Mouse (Mus musculus): ENCODE measurements around the gene 4930519G04Rik.
A peak's percentile ranks its signal among the peaks of the same experiment; 100 is the strongest.
"Not testable (repeated sequence)": the region's sequence is repeated elsewhere in the genome, so short reads cannot be mapped to it uniquely, and the experiment has no call there.

4930519G04Rik gene

DNA sequence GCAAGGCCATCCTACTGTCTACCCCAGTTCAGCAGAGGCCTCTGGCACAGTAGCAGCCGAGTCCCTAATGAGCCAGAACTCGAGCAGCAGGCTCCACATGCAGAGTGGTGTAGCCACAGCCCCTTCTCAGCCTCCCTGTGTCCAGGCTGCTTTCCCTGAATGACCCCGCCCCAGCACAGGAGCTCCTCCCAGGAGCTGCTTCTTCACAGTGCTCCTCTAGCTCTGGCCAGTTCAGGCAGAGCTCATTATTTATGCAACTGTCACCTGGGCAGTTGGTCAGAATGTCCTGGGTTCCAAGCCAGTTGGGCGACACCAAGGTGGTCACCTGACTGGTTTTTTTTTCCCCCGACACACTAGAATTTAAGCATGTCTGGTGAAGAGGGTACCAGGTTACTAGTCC, at the start of gene 4930519G04Rik:
Gene 4930519G04Rik, plus strand, starts transcription at position 301 of the 400 bp plus-strand sequence.
- not testable (repeated sequence) for DNase-seq

DNA sequence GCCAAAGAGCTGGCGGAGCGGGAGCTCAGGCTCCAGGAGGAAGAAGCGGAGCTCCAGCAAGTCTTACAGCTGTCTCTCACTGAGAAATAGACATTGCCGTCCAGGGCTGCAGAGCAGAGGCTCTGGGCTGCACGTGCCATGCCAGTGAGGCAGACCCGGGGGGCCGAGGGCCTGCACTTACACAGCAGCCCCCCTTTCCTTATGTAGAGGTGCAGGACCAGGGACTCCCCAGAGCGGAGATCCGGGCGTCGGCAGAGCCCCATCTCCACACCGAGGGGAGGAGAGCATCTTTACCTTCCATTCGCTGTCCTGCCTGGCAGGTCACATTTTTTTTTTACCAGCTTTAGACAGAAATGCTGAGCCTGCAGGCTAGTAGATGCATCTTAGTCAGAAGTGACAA, 49.1 kb upstream of the 4930519G04Rik start:
- DNase-seq: no peak

DNA sequence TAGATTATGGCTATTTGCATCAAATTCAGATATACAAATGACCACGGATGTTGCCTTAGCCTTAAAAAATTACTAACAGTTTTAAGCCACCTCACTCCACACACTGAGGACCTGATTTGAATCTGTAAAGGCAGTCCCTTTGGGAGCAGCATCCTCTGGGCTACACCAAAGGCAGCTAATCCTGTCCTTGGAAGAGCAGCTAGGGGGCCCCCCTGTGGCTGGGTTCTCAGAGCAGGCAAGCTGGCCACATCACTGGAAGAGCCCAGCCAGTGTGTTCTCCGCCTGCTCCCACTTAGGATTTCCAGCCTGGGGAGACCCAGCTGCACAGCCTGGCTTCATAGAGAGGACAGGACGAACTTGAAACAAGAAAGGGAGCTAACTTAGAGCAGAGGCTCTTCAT, 48.5 kb upstream of the 4930519G04Rik start:
- peak; percentile 69 for DNase-seq

DNA sequence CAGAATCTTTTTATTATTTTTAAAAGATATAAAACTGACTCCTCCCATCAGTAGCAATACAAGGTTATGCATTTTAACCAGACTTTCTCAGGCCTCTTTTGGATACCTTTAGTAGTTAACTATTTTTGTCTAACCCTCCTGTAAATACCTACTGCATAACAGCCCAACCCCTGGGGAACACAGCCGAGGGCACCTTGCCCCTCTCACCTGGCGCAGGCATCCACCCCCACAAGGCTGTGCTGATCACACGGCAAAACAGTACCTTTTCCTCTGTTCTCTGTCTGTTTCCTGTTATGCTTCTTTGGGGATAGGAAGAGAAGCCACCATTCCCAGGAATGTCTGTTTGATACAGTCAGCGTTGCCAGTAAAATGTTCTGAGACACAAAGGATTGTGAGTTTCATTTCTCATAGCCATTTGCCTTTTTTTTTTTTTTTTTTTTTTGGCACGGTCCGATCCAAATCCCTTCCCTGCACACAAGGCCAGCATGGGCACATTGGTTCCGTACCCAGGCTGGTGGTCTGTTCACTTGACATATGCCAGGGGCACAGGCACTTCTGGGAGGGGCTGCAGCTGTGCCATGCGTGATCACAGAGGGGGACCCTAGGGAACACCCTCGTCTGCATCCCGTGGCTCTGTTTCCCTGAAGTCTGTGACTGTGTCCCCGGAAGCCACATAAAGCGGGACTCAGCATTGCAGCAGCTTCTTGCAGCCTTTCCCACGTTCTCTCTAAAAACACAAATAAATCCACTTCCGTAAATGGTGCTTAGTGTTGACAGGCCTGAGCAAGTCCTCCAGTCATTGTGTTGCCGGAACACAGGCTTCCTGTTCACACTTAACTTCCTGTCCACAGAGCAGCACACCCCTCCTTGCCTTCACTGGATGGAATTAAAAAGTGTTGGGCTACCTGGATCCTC, 47.8 kb upstream of the 4930519G04Rik start:
- peak; percentile 37 for DNase-seq

DNA sequence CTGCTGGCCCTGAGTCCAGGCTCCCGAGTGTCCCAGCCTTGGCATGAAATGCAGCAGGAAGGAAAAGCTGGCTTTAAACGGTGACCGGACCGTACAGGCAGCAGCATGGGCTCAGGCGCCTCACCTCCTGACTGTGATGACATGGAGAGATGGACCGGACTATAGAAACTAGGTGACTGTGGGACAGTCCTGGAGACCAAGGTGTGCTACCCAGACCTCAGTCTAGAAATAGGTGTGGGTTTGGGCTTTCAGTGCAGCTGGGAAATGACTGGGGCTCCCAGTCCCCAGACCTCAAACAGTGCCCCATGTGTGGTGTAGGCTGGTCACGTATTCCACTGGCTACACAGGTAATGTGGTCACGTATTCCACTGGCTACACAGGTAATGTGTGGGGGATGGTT, 46.8 kb upstream of the 4930519G04Rik start:
- no peak for DNase-seq

DNA sequence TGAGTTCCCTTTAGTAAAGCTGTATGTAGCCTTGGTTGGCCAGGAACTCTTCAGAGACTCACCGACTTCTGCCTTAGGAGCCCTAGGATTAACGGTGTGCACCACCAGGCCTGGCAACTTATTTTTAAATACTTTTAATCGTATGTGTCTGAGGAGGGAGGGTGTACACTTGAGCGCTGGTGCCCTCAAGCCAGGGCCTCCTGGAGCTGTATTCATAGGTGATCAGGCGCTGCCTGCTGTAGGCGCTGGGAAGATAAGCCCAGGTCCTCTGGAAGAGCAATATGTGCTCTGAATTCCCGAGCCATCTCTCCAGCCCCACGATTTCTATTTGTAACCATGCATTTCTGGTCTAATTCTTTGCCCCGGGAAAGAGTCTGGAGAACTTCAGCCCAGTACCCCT, 46.4 kb upstream of the 4930519G04Rik start:
- no peak for DNase-seq

DNA sequence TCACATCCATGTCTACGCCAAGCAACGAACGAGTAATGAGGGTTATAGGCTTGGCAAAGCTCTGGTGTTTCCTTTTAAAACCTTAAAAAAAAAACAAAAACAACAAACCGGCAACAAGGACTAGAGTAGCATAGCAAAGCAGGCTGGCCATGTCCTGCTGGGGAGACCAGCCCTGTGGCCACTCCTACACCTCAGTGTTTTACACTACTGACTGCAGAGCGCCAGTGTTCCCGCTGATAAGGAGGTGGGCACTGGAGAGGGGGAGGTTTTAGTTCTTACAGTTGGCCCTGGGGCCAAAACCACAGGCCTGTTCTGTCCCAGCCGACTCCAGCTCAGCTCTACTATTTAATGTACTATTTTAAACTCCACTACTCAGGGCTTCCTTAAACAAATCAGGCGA, 46.0 kb upstream of the 4930519G04Rik start:
- no peak for DNase-seq

DNA sequence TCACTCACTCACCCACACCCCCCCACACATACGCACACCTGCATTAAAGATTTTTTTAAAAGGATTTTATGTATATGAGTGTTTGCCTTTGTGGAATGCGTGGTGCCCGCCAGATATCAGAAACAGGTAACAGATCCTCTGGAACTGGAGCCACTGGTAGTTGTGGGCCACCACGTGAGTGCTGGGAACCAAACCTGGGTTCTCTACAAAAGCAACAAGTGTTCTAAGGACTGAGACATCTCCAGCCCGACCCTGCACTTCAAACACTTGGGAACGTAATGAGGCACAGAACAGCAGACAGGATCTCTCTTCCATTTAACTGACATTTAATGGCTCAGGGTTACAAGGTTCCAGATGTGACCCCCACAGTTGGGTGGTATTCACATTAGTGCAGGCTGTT, 45.6 kb upstream of the 4930519G04Rik start:
- DNase-seq: no peak

DNA sequence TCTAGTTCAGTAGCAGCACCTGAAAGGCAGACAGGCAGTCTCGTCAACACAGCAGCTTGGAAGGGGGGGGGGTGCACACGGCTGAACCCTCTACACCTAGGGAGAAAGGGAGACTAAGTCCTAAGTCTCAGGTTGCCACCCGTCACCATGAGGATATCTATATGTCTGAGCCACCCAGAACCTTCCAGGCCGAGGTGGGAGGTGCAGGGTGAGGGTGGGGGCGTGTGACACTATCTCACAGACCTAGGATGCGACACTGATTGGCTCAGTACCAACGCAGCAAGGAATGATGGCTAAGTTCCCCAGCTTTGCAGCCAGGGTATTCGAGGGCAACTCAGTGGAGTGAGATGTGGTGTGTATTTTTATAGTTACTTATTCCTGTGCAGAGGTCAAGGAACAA, 45.1 kb upstream of the 4930519G04Rik start:
- DNase-seq: no peak

DNA sequence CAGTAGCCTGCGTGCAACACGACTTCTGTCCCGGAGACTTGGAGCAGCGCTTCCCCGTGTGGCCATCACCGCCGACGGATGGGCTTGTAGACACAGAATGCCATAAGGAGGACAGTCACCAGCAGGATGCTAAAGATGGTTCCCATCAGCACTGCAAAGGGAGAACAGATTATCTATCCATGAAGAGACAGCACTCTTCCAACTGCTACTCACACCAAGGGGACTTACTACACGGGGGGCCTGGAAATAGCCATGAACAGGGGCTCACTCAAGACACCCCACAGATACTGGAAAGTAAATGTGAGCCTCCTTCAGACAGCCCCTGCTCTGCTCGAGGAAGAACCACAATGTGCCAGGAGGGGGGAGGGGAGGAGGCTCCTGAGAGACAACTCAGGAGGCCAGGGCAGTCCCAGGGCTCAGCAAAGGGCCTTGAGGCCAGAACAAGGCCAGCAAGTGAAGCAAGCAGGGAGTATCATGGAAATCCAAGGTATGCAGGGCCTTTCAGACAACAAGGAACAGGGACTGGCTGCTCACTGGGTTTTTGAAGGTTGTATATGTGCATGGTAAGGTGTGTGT, 44.2 kb upstream of the 4930519G04Rik start:
- no peak for DNase-seq

DNA sequence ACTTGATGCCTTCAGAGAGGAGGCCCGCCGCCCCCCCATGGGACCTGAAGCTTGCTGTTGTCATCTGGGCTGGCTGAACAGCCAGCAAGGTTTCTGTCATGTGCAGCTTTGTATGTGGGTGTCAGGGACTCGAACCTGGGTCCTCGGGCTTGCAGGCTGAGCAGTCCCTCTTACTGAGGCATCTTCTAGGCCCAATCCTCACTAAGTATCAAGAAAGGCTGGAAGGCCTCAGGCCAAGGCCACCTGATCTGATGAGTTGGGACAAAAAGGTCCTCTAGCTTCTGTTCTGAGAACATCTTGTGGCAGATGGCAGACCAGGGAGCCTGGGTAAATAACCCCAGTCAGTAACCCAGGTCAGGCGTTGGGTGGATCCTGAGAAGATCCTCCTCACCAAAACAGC, 43.6 kb upstream of the 4930519G04Rik start:
- no peak for DNase-seq

DNA sequence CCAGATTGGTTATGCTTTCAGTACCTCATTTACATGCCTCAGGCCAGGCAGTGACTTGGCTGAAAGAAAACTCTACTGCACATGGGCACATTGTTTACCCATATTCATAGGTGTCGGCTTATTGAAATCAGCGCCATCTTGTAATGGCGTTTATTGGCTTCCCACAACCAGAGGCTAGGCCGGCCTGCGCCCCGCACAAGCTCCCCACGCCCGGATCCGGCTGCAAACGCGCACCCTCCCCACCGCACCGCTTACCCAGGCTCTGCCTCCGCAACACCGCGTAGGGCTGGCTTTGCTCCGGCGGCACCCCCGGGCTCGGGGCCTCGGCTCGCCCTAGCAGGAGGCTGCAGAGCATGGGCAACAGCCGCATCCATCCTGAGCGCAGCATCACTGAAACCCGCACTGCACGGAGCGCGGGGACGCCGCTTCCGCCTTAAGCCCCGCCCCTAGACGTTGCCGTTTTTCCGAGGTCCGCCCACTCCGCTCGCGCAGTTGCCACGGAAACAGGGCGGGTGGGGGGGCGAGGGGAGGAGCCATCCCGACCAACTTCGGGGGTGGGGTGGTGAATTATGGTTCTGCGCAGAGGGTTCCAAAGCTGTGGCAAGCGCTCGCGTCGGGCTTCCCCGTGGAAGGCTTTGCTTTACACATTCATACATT, 39.8 kb upstream of the 4930519G04Rik start:
- DNase-seq: peak; percentile 93

DNA sequence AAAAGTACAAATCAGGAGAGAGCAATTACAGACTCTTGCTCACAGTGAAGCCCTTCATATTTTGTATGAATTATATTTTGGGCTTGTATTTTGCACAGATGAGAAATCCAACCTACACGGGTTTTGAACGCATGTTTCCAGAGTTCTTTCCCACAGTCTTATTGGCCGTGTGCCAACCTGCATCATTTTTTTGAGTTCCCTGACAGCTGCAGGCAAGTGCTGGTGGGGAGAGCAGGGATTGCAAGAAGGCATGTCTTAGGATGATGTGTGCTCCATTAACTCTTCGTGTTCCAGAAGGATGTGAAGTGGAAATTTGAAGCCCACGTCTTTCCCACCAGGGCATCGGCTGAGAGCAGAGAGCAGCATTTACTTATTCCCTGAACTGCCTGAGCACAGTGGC, 36.9 kb upstream of the 4930519G04Rik start:
- no peak for DNase-seq

DNA sequence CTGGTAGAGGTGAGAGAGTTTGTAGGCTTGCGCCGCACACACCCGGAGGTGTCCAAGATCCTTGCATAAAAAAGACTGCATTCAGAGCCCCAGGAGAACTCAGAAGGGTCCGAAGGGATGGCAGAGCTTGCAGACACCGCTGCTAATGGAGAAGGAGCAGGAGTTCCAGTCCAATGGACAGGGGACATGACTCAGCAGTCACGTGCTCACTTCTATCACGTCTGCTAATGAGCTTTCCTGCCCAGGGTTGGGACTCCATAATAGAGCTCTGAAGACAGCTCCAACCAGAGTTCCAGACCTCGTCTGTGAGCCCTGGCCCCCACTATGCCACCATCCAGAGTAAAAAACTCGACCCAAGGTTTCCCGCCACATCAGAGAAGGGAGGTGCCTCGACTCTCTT, 35.3 kb upstream of the 4930519G04Rik start:
- no peak for DNase-seq

DNA sequence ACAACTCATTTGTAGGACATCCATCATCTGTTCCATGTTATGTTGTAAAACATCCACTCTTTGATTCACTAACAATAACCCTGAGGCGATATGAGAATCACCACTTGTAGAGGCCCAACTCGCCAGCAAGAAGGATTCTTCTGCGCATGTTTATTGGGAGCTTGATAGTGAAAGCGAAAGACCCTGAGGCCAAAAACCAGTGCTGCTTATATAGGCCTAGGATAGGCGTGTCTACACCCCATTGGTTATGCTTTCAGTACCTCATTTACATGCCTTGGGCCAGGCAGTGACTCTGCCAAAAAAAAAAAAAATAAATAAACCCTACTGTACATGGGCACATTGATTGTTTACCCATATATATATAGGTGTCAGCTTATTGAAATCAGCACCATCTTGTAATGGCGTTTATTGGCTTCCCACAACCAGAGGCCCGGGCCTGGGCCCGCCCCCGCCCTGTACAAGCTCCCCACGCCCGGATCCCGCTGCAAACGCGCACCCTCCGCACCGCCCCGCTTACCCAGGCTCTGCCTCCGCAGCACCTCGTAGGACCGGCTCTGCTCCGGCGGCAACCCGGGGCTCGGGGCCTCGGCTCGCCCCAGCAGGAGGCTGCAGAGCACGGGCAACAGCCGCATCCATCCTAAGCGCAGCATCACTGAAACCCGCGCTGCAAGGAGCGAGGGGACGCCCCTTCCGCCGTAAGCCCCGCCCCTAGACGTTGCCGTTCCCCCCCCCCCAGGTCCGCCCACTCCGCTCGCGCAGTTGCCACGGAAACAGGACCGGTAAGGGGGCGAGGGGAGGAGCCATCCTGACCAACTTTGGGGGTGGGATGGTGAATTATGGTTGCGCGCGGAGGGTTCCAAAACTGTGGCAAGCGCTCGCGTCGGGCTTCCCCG, 30.4 kb upstream of the 4930519G04Rik start, which contains the start of gene 1500011B03Rik:
Gene 1500011B03Rik, minus strand, starts transcription at position 673 of the 893 bp plus-strand sequence.
- DNase-seq: peak; percentile 88

DNA sequence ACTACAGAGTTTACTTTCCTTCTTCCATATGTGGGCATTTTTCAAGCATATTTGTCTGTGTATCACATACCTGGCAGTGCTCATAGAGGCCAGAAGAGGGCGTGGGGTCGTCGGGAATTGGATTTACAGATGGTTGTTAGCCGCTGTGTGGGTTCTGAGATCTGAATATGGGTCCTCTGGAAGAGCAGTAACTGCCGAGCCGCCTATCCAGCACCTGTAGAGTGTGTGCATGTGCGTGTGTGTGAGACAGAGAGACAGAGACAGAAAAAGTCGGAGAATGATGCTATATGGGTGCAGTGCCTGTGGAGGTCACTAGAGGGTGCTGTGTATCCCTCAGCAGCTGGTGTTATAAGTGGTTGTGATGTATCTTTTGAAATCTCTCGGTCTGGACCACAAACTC, 29.3 kb upstream of the 4930519G04Rik start:
- DNase-seq: peak; percentile 64

DNA sequence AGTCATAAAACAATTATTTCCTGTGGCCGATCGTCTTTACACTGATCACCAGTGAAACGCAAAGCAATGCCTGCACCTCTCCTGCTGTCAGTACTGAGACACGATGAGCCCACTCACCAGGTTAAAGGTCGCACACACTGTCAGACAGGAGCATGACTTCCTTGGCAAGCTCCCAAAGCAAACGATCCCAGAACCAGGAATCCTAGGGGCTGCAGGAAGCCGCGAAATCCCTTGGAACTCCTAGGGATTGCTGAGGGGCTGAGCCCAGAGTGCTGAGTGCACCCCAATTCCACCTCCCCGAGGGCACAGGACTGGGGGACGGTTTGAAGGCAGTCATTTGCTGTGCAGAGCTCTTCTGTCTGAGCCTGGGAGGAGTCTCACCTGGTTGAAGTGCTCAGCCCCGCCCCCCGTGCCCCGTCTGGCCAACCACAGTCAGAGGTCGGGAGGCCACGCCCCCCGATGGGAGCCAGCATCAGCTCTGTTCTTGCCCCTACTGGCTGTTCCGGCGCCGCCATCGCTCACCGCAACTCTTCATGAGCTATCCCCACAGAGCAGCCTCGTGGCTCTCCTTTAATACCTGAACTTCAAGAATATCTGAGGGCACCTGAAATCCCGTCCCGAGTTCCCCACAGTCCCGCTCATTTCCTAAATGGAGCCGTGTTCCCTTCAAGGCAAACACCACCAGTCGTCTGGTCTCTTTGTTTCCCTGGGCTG, 27.3 kb upstream of the 4930519G04Rik start:
- peak; percentile 91 for DNase-seq

DNA sequence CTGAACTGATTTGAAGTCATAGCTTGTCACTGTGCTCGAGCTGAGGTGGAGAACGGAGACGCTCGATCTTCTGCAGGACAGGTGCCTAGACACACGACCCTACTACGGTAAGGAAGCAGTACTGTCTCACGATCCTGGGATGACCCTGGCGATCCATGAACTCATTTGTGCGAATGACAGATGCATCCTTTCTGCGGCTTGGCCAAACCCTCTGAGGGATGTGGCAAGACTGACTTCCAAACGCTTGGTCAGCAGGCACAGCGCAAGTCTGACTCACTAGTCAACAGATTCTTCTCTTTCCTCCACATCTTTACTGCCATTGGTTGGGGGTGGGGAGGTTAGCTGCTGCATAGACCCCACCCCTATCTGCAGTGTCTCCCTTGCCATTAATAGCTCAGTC, 26.0 kb upstream of the 4930519G04Rik start:
- no peak for DNase-seq

DNA sequence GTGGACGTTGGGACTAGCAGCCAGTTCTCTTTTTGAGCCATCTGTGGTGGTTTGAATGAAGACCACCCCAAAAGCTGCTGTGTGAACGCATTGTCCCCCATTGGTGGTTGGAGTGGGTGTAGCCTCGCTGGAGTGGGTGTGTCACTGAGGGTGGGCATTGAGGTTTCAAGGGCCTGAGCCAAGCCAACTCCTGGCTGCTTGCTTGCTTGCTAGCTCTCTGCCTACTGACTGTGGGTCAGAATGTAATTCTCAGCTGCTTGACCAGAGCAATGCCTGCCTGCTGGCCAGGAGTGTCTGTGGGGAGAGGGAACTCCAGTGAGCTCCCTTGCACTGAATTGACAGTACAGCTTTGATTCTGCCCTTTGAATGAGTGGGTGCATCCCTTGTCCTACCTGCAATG, 23.7 kb upstream of the 4930519G04Rik start:
- no peak for DNase-seq

DNA sequence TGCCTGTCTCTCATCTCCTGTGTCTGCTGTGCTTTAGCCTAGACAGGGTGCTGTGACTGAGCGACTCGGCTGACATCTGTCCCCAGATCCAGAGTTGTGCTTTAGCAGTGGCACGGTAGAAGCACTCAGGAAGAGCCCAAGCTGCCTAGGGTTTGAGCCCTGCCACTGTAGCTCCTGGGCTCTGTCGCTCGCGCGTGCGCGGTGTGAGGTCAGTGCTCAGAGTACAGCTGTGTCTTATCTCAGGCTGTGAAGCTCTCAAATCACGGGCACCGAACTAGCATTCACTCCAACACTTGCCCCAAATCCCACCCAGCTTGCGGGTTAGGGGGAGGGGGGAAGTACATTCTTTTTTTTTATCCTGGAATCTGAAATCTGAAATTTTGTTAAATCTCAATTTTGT, 16.6 kb upstream of the 4930519G04Rik start:
- DNase-seq: no peak

DNA sequence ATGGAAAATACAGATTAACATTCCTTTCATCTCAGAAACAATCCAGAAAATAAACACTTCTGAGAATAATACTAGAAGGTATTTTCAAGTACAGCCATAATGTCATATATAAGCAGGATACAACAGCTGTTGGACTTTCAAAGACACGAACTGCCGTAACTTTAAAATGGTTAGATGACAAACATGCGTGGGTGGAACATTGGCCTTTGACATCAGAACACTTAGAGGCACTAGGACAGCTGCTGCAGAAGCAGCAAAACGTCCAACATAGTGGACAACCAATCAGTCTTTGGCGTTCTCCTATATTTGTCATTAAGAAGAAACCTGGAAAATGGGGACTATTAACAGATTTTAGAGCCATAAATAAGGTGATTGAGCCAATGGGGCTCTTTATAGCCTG, 13.0 kb upstream of the 4930519G04Rik start:
- DNase-seq: not testable (repeated sequence)

DNA sequence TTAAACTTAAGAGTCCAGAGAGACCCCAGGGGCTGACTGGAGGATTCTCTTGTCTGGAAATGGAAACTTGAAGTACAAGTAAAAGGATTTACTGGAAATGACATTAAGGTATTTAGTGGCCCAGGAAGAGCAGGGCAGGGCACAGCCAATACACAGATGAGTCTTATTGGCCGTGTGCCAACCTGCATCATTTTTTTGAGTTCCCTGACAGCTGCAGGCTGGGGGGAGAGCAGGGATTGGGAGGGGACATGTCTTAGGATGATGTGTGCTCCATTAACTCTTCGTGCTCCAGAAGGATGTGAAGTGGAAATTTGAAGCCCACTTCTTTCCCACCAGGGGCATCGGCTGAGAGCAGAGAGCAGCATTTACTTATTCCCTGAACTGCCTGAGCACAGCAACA, 11.3 kb upstream of the 4930519G04Rik start:
- not testable (repeated sequence) for DNase-seq

Data from kidney, postnatal 10 days (tissue).